Mouse (Mus musculus) lung, postnatal 4 days (tissue): ENCODE measurements around the gene Endod1.
A peak's percentile ranks its signal among the peaks of the same experiment; 100 is the strongest.
"Not testable (repeated sequence)": the region's sequence is repeated elsewhere in the genome, so short reads cannot be mapped to it uniquely, and the experiment has no call there.

ENCODE experiments used
- DNase-seq, 2 experiments: peaks; one replicate each; pipeline ENCODE4 v3.0.0; 2021

Endod1 gene

DNA sequence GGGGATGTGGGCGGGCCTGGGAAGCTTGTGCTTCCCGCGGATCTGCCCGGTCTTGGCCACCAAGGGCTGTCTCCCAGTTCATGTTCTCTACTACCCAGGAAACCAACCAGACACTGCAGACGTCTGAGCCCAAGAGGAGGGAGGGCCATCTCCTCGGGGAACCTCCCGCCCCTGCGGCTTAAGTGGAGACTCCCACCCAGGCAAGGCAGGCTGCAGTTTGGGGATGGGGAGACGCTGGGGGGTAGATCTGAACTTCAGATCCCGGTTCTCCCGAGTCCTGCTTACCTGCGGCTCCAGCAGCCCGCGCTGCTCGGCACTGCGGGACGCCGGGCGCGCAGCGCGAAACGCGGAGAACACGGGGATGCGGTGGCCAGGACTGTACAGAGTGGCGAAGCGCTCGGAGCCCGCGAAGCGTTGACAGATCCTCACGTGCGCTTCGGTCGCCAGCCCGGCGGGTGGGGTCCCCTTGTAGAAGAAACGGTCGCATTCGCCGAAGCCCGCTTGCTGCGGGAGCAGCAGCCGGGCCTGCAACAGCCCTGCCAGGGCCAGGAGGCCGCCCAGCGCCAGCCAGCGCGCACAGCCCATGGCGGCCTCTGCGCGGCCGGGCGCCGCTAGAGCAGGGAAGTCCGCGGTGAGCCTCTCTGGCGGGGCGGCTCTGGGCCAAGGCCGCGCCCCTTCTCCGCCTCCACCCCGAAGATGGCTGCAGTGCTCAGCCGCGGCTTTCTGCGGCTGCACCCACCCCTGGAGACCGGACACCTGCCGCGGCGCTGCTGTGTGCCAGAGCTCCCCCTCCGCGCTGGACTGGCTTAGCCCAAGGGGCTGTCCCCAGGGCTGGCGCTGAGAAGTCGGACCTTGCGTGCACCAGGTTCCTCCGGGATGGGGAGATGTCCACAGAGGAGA lies 671 bp downstream of the Endod1 start:
- DNase-seq, result peak; percentile 91 to 95

DNA sequence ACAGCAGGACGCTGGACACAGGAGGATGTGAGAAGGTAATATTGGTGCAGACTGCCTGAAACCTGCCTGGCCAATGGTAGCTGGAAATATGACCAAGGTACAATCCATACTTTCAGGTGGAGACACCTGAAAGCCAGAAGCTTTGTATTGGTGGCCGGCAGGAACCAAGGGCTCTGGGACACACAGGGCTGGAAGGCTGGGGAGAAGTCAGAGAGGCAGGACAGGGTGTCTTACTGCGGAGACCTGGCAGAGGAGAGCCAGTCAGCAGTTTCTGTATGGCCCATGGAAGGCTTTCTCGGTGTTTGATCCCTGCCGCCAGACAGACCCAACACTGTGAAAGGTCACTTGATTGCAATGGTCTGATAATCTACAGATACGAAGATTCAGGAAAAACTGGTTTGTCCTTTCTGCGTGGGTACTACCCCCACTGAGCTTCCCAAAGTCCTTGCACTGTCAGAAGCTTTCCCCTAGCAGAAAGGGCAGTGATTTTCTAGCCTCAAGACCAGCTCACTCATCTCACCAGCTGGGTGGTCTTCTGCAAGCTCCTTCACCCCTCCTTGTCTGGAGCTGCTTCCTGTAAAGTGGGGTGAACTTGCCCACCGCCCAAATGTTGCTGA lies 1.4 kb downstream of the Endod1 start:
- DNase-seq, result no peak

DNA sequence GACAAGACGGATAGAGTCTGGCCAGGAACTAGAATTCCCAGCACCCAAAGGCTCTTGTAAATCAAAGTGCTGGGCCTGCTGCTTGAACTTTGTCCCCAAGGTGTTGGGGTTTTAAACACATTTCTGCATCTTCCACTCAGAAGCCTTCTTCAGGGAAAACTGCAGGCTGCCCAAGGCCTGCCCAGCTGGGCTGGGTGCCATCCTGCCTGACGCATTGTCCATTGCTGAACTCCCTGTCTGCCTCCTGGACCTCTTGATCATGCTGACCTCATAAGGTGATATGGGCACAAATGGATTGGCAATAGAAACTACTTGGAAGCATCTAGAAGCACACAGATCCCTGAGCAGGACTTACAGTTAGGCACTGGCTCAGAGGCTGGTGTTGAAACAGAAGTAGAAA lies 3.2 kb downstream of the Endod1 start:
- peak in 1 of 2 experiments; percentile 29 for DNase-seq

DNA sequence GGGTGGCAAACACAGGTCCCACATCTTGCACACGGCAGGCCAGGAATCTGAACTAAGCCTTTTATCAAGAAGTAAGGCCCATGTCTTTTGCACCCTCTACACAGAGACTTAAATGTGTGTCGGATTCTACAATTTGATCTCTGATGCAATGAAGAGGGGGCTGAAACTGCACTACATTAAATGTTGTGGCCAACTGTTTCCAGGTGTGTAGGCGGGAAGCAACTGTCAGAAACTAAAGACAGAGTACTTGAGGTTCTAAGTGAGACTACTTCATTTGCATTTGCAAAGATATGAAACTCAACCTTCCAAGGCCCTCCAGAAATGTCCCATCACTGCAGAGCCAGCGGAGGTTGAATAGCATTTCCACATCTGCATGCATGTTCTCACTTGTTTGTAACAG lies 5.2 kb downstream of the Endod1 start:
- no peak for DNase-seq

DNA sequence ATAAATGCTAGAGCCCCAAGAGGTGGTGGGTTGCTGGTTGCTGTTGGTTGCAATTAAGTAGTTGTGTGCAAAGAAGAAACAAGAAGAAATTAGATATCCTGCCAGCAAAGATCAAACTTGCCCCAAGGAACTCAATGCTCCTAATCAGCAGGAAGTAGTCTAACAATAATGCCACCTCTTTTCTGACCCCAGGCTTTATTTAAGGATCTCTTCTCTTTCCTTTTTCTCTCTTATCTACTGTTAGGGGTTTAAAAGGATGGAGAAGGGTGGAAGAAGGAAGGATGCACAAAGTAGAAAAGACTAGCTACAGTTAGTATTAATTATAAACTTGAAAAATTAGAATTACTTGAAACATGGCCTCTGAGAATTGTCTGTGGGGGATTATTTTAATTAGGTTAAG lies 8.9 kb downstream of the Endod1 start:
- no peak for DNase-seq

DNA sequence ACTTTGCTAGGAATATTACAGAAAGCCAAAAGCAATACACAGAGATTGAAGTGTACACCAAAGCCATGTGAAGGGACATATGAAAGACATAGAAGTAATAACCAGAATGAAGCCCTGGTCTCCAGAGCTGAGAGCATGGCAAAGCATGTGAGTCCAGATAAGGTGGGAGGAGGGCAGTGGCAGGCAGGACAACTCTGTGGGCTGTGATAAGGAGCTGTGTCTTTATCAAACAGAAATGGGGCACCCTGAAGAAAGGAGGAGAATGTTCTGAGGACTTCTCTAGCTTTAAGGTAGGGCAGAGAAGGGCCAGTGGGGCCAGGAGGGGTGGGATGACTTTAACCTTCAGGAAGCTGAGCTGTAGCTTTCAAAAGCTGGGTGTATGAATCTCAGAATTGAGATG lies 12.0 kb downstream of the Endod1 start:
- no peak for DNase-seq

DNA sequence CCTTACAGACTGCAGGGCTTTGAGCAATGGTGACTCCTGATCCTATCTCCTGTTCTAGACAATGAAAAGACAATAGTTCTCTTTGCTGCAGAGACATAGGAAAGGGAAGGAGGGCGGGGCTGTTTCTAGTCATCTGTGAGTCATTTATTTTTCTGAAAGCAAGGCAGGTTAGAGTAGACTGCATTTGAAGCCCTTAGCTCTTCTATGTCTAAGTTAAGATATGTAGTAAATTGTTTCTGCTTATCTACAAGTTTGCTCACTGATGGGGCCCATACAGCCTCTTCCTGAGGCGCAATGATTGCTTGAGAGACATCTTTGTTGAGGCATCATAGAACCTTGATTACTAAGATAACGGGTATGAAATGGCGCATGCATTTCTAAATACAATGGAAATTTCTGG lies 13.5 kb downstream of the Endod1 start:
- no peak for DNase-seq

- DNase-seq, result no peak
These were observed 15.7 kb downstream of the Endod1 start for GRCm38 (mm10) chr9:14365481-14366125.

DNA sequence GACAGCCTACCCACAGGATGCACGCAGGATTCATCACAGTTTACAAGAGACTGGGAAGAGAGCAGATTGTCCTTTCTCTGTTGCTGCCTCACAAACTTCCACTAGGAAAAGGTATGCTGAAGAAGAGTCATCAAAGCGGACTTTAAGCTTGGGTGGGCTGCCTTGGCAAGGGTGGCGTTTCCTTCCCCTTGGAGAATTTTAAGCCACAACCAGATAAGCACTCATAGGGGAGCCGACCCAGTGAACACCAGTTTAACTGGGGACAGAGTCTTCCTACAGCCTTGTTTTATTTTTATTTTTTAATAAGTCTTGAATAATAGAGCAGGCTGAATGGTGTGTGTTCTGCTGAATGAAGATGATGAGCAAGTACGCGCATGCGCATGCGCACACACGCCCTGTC lies 16.6 kb downstream of the Endod1 start:
- DNase-seq, result no peak

GRCm38 (mm10) chr9:14363540-14363939 lies 17.8 kb downstream of the Endod1 start:
- peak in 1 of 2 experiments; percentile 27 for DNase-seq

DNA sequence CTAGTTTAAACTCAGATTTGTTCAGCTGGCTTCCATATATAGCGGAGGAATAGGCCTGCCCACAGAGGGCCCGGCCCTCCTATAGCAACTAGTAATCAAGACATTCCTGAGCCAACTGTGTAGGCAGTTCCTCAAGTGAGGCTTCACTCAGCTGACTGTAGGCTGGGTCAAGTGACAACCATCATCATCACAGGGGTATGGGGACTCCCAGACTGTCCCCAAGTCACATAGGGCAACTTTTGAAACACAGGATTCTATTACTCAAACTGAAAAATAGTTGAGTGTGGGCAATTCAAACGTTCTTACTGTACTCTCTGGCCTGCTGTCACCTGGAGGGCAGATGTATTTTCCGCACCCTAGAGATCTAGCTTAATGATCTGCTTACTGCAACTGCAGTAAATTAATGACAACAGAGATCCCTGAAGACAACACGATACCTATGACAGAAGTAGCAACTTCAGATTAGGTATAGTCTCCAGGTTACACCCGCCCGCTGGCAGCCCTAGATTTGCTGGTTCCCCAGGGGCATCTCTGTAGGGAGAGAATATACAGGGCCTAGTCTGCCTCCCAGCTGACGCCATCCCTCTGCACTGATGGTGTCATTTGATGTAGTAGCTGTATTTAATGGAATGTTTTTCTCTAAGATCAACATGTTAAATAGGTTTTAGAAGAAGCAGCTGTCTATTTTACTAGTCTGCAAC lies 19.1 kb downstream of the Endod1 start:
- DNase-seq, result no peak

DNA sequence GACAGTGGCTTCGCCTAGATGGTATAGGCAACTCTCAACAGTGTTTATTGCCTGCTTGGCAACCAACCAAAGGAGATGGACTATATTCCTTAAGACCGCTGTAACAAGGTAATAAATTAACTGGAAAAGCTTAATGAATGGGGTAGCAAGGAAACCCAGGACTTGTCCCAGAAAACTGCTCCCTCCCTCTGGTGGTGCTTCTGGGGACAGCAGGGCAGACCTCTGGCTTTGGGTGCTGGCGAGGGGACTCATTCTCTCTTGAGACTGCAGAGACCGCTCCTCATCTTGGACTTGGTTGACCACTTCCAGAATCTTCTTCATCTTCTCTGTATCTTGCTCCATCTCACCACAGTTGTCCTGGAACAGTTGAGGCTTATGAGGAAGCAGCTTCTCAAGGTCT lies 24.3 kb downstream of the Endod1 start:
- no peak for DNase-seq

- DNase-seq, result no peak
These were observed 26.5 kb downstream of the Endod1 start for GRCm38 (mm10) chr9:14354852-14355251.

GRCm38 (mm10) chr9:14352337-14352736 lies 29.0 kb downstream of the Endod1 start:
- DNase-seq, result no peak

DNA sequence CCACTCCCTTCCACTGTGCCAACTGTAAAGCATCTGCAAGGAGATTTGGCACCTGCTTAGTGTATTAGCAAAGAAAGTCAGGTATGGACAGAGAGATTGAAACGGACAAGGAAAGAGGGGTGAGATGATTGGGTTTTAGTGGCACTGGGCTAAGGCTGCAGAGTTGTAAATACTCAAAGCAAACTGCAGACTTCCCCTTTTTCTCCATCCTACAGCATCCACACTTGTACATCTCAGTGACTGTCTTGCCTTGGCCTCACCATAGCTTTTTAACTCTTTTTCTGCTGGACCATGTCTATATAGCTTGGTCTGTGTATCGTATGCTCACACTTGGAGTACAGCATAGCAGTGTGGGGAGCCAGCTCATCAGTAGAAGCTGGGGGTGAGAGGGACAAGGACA lies 30.5 kb downstream of the Endod1 start:
- no peak for DNase-seq

DNA sequence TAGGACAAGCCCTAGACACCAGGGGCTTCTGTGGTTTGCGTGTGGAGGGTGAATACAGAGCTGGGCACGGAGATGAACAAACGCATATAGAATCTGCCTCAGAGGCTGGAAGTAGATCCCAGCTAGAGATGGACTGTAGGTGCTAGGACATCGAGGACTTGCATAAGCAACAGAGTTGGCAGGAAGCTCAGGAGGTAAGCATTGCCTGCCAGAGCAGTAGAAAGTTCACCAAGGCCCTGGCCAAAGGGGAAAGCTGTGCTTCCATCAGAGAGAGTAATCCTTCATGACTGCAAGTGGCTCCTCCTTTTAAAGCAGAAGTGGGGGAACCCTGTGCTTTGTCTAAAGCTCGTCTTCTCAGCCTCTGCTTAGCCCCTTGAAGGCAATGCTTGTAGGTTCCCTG lies 31.9 kb downstream of the Endod1 start:
- DNase-seq, result no peak

DNA sequence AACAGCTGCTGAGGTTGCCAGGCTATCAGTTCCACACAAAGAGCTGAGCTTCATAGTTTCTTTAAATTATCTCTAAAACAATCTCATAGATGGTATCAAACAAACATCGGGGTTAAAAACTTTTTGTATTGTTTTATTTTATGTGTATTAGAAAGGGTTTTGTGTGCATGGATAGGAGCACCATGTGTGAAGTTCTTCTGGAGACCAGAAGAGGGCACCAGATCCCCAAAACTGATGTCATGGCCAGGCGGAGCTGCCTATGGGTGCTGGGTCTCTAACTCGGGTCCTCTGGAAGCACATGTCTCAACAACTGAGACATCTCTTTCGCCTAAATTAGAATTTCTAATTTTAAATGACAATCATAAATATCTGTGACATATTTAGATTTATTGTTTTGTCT lies 32.9 kb downstream of the Endod1 start:
- peak in 1 of 2 experiments; percentile 39 for DNase-seq

GRCm38 (mm10) chr9:14345866-14346265 lies 35.4 kb downstream of the Endod1 start:
- DNase-seq, result not testable (repeated sequence)

DNA sequence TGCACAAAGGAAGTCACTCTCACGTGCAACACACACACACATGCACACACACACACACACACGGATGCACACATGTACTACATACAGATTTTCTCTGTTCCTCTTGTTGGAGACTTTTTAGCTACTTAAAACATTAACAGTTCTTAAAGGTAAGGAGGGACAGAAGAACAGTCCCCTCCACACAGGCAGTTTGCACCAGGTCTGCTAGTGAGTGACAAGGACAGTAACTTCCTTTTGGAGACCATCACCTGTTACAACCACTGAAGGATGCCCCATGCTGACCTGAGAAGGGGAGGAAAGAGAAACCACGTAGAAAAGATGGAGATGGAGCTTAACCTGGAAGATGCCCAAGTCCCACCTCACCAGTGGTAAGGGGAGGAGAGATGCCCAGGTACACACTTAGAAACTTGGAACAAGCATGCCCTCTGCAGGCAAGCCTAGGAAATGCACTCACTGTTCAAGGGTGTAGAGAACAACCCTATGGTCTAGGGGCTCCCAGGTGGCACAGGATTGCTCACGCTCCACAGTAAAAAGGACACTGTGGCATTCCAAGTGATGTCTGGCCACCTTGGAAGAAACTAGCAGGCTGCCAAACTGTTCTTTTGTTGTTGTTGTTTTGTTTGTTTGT lies 39.2 kb downstream of the Endod1 start:
- DNase-seq, result peak; percentile 52 to 80

- peak; percentile 13 to 49 for DNase-seq
These were observed 42.6 kb downstream of the Endod1 start for GRCm38 (mm10) chr9:14338701-14339100.

- DNase-seq, result no peak
These were observed 44.4 kb downstream of the Endod1 start for GRCm38 (mm10) chr9:14336901-14337300.

GRCm38 (mm10) chr9:14335829-14336228 lies 45.5 kb downstream of the Endod1 start:
- DNase-seq, result no peak

GRCm38 (mm10) chr9:14316618-14317017 lies 64.7 kb downstream of the Endod1 start:
- DNase-seq, result no peak
